24 mouse cellular contexts compared by ENCODE assay signal in genomic region chr1:193689601-193690000, GRCm38 (mm10).
DNase-seq lines count a peak whose midpoint lies in the region; ATAC-seq and TF ChIP-seq lines count a peak whose summit lies in the region.
"Had no signal": no experiment of that assay in that cellular context is flagged by ENCODE, and none has a peak within 500 bp of the region (broad histone marks: within the 10 kb centered on the region; RNA-seq: fewer than 3 reads in every experiment).

No protein-coding gene starts in this region.

- DNase-seq in forebrain, embryonic 14.5 days (ENCODE audit: low spot score) = no peak
- DNase-seq in forebrain, embryonic 10.5 days (ENCODE audit: extremely low spot score, low spot score) = no peak
- DNase-seq in left cerebral cortex, postnatal 4 days = peak; percentile 45
- no peak for DNase-seq in left cerebral cortex, adult 11 months (ENCODE audit: low spot score)
- DNase-seq in Patski (ENCODE audit: low read depth, low spot score) = no peak
- no peak for DNase-seq in heart, postnatal 14 days
- DNase-seq: adrenal gland, postnatal 14 days; cerebellum, adult 9-11 months; gastrocnemius, postnatal 36 days; heart, adult 2 months; kidney, adult 2 months; layer of hippocampus, adult 9-11 months; lung, postnatal 36 days; thymus, adult 2 months; thymus, postnatal 4 days had no signal

- H3K9ac ChIP-seq in forebrain, embryonic 14.5 days (ENCODE audit: low read length) = no peak overlapping the region
- H3K9ac ChIP-seq in forebrain, embryonic 16.5 days (replicated peaks; ENCODE audit: low read depth, low read length) = no peak overlapping the region
- H3K9ac ChIP-seq: heart, embryonic 13.5 days; limb, embryonic 15.5 days; liver, embryonic 14.5 days; lung, embryonic 15.5 days had no signal

- no peaks in the 10 kb centered on the region for H3K36me3 ChIP-seq in forebrain, embryonic 14.5 days (ENCODE audit: control insufficient read depth, insufficient read depth, low read length)
- no peaks in the 10 kb centered on the region for H3K36me3 ChIP-seq in forebrain, embryonic 10.5 days (replicated peaks)
- H3K36me3 ChIP-seq in forebrain, embryonic 16.5 days (ENCODE audit: control insufficient read depth, insufficient read depth) = no peaks in the 10 kb centered on the region
- H3K36me3 ChIP-seq: heart, embryonic 13.5 days; limb, embryonic 15.5 days; lung, embryonic 15.5 days had no signal

- no peak for TF ChIP-seq CTCF in Patski (IDR thresholded peaks at IDR 0.05)

- H3K4me3 ChIP-seq in forebrain, embryonic 14.5 days (ENCODE audit: low read depth, low read length) = no peak overlapping the region
- no peak overlapping the region for H3K4me3 ChIP-seq in forebrain, embryonic 10.5 days
- no peak overlapping the region for H3K4me3 ChIP-seq in forebrain, embryonic 16.5 days (replicated peaks; ENCODE audit: low read length)
- H3K4me3 ChIP-seq: heart, adult 2 months; heart, embryonic 13.5 days; left cerebral cortex, adult 2 months; limb, embryonic 15.5 days; lung, embryonic 15.5 days; megakaryocyte, embryonic 14.5 days had no signal

- 58% methylated on average over 4 of the region's 4 CpGs for WGBS in forebrain, embryonic 14.5 days
- 84% methylated on average over 4 of the region's 4 CpGs for WGBS in forebrain, embryonic 10.5 days
- 43% methylated on average over 4 of the region's 4 CpGs for WGBS in forebrain, embryonic 16.5 days

- H3K4me1 ChIP-seq in forebrain, embryonic 14.5 days (ENCODE audit: control insufficient read depth, insufficient read depth, low read length) = peaks cover 14% of the 10 kb centered on the region
- H3K4me1 ChIP-seq in forebrain, embryonic 10.5 days = peaks cover 9% of the 10 kb centered on the region
- H3K4me1 ChIP-seq in forebrain, embryonic 16.5 days (replicated peaks; ENCODE audit: control insufficient read depth, insufficient read depth, low read length) = peaks cover 16% of the 10 kb centered on the region
- H3K4me1 ChIP-seq: limb, embryonic 15.5 days; lung, embryonic 15.5 days; megakaryocyte, embryonic 14.5 days had no signal

- no peaks in the 10 kb centered on the region for H3K27me3 ChIP-seq in forebrain, embryonic 14.5 days (replicated peaks; ENCODE audit: control insufficient read depth, insufficient read depth, low read length)
- H3K27me3 ChIP-seq in forebrain, embryonic 10.5 days (ENCODE audit: poor library complexity, severe bottlenecking) = no peaks in the 10 kb centered on the region
- H3K27me3 ChIP-seq in Patski = peaks cover 19% of the 10 kb centered on the region
- no peaks in the 10 kb centered on the region for H3K27me3 ChIP-seq in forebrain, embryonic 16.5 days (replicated peaks; ENCODE audit: control insufficient read depth, insufficient read depth, low read length)
- H3K27me3 ChIP-seq: heart, embryonic 13.5 days; limb, embryonic 15.5 days; lung, embryonic 15.5 days had no signal

- in situ Hi-C loops in Patski (cut with MboI; ENCODE audit: low pct_unique_long_range_greater_than_20kb) = no loop called here

- CTCF ChIA-PET in Patski (lab: Charles Lee) = no interaction called here

- intact Hi-C loops in left cerebral cortex, postnatal 4 days (cut with DNase I) = no loop called here
- intact Hi-C loops in heart, postnatal 14 days (cut with DNase I) = no loop called here

- no peak overlapping the region for H3K27ac ChIP-seq in forebrain, embryonic 14.5 days (ENCODE audit: low read depth, low read length)
- no peak overlapping the region for H3K27ac ChIP-seq in forebrain, embryonic 10.5 days
- H3K27ac ChIP-seq in forebrain, embryonic 16.5 days (ENCODE audit: low read length) = peak overlapping the region; percentile 34
- H3K27ac ChIP-seq: heart, adult 2 months; heart, embryonic 13.5 days; kidney, postnatal 0 days; left cerebral cortex, adult 2 months; limb, embryonic 15.5 days; liver, embryonic 14.5 days; lung, embryonic 15.5 days; stomach, postnatal 0 days had no signal

- H3K4me2 ChIP-seq in forebrain, embryonic 14.5 days (ENCODE audit: low read length) = no peak overlapping the region
- no peak overlapping the region for H3K4me2 ChIP-seq in forebrain, embryonic 16.5 days (ENCODE audit: low read length)
- H3K4me2 ChIP-seq: heart, embryonic 13.5 days; limb, embryonic 15.5 days; lung, embryonic 15.5 days had no signal

- POLR2A ChIA-PET in Patski (lab: Charles Lee) = no interaction called here

- ATAC-seq in forebrain, embryonic 14.5 days = peak; percentile 20; the same call in 1 of the 2 replicates
- ATAC-seq in Patski = peak; percentile 26
- ATAC-seq in forebrain, embryonic 16.5 days = peak; percentile 65

- H3K9me3 ChIP-seq in forebrain, embryonic 14.5 days (replicated peaks; ENCODE audit: control insufficient read depth, low read length) = no peaks in the 10 kb centered on the region
- H3K9me3 ChIP-seq in forebrain, embryonic 10.5 days = no peaks in the 10 kb centered on the region
- no peaks in the 10 kb centered on the region for H3K9me3 ChIP-seq in forebrain, embryonic 16.5 days (ENCODE audit: control insufficient read depth, low read length)
- H3K9me3 ChIP-seq: heart, embryonic 13.5 days; limb, embryonic 15.5 days; lung, embryonic 15.5 days; megakaryocyte, embryonic 14.5 days had no signal
